Mouse (Mus musculus) cerebellum, adult 9-11 months (tissue): ENCODE data around the gene Tubb5.

Experiments used
- DNase-seq: peaks from one replicate; pipeline ENCODE4 v3.0.0; 2022

The Tubb5 gene

GRCm38 (mm10) chr17:35788025-35788424 lies 50.1 kb downstream of the Tubb5 start:
- no peak for DNase-seq

GRCm38 (mm10) chr17:35787493-35787892 lies 50.6 kb downstream of the Tubb5 start:
- no peak for DNase-seq

- DNase-seq = no peak
These were observed 53.0 kb downstream of the Tubb5 start for GRCm38 (mm10) chr17:35785140-35785539.

- no peak for DNase-seq
These were observed 54.2 kb downstream of the Tubb5 start for GRCm38 (mm10) chr17:35783944-35784343.
